Mouse (Mus musculus): ENCODE data around the gene Zdhhc22. TPM values are rescaled to one million over a fixed set of nuclear protein-coding genes. Genes with fewer than 3 reads are reported as not detected.

The Zdhhc22 gene
- polyA plus RNA-seq, 1 experiment, result 0.01 TPM

DNA sequence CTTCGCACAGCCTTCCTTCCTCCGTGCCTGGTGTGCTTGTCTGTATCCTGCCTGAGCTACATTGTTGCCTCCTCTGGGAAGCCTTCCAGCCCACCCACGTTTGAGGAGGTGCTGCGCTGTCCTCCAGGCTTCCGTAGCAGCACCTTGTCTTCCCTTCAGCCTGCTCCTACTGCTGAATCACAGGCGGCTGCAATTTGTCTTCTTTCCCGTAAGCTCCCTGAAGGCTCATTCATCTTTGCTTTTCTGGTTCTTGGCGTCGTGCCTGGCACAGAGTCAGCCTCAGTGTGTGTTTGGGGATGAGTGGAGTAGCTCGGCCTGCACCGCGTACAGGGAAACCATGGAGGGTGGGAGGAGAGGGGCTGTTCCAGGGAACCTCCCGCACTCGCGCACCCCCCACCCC lies 12.4 kb downstream of the Zdhhc22 start:
- H3ac ChIP-seq (ENCODE audit: control insufficient read depth, insufficient read length), result no peak overlapping the region
- H3K79me2 ChIP-seq (ENCODE audit: control insufficient read depth, insufficient read depth), result no peaks in the 10 kb centered on the region
- no peak overlapping the region for H3K4me3 ChIP-seq
- peaks cover 31% of the 10 kb centered on the region for H3K27me3 ChIP-seq (ENCODE audit: control insufficient read depth, insufficient read depth, insufficient read length)
- TF ChIP-seq E2F4 (IDR thresholded peaks at IDR 0.05; ENCODE audit: insufficient read depth) (no peak), POLR2A (IDR thresholded peaks at IDR 0.05; ENCODE audit: insufficient read length, low read depth) (no peak), USF1 (IDR thresholded peaks at IDR 0.05; ENCODE audit: low read depth) (no peak), MYOD1 (IDR thresholded peaks at IDR 0.05; ENCODE audit: control insufficient read depth in 1 of 3, insufficient read length in 2 of 3, low read depth in 2 of 3) (no peak), CEBPB (IDR thresholded peaks at IDR 0.05; ENCODE audit: insufficient read depth, poor library complexity, severe bottlenecking) (no peak), TCF3 (IDR thresholded peaks at IDR 0.05; ENCODE audit: insufficient read length, low read depth) (no peak), MYOG (IDR thresholded peaks at IDR 0.05; ENCODE audit: control insufficient read depth in 1 of 3, insufficient read depth in 1 of 3, insufficient read length in 2 of 3, low read depth in 2 of 3) (no peak), REST (IDR thresholded peaks at IDR 0.05; ENCODE audit: insufficient read depth, insufficient read length) (no peak), TCF12 (IDR thresholded peaks at IDR 0.05; ENCODE audit: insufficient read depth, poor library complexity, severe bottlenecking) (no peak), POLR2AphosphoS2 (IDR thresholded peaks at IDR 0.05; ENCODE audit: insufficient read length, low read depth) (no peak), SRF (IDR thresholded peaks at IDR 0.05; ENCODE audit: control insufficient read depth, insufficient read length, low read depth) (no peak)
- H3K4me2 ChIP-seq (ENCODE audit: low read depth), result no peak overlapping the region
- no peaks in the 10 kb centered on the region for H3K36me3 ChIP-seq (ENCODE audit: control insufficient read depth, insufficient read depth)

GRCm38 (mm10) chr12:86976511-86977168 lies 13.6 kb downstream of the Zdhhc22 start:
- Histone ChIP-seq H3K4me2 (ENCODE audit: low read depth) (no peak overlapping the region), H3K4me3 (no peak overlapping the region), H3K27me3 (ENCODE audit: control insufficient read depth, insufficient read depth, insufficient read length) (peaks cover 30% of the 10 kb centered on the region), H3ac (ENCODE audit: control insufficient read depth, insufficient read length) (no peak overlapping the region), H3K36me3 (ENCODE audit: control insufficient read depth, insufficient read depth) (no peaks in the 10 kb centered on the region), H3K79me2 (ENCODE audit: control insufficient read depth, insufficient read depth) (no peaks in the 10 kb centered on the region)
- TF ChIP-seq POLR2A (IDR thresholded peaks at IDR 0.05; ENCODE audit: insufficient read length, low read depth) (no peak), TCF12 (IDR thresholded peaks at IDR 0.05; ENCODE audit: insufficient read depth, poor library complexity, severe bottlenecking) (no peak), TCF3 (IDR thresholded peaks at IDR 0.05; ENCODE audit: insufficient read length, low read depth) (no peak), POLR2AphosphoS2 (IDR thresholded peaks at IDR 0.05; ENCODE audit: insufficient read length, low read depth) (no peak), MAX (IDR thresholded peaks at IDR 0.05; ENCODE audit: low read depth) (no peak), USF1 (IDR thresholded peaks at IDR 0.05; ENCODE audit: low read depth) (no peak), CEBPB (IDR thresholded peaks at IDR 0.05; ENCODE audit: insufficient read depth, poor library complexity, severe bottlenecking) (no peak), MYOG (IDR thresholded peaks at IDR 0.05; ENCODE audit: control insufficient read depth in 1 of 3, insufficient read depth in 1 of 3, insufficient read length in 2 of 3, low read depth in 2 of 3) (no peak), SRF (IDR thresholded peaks at IDR 0.05; ENCODE audit: control insufficient read depth, insufficient read length, low read depth) (no peak), REST (IDR thresholded peaks at IDR 0.05; ENCODE audit: insufficient read depth, insufficient read length) (no peak)

DNA sequence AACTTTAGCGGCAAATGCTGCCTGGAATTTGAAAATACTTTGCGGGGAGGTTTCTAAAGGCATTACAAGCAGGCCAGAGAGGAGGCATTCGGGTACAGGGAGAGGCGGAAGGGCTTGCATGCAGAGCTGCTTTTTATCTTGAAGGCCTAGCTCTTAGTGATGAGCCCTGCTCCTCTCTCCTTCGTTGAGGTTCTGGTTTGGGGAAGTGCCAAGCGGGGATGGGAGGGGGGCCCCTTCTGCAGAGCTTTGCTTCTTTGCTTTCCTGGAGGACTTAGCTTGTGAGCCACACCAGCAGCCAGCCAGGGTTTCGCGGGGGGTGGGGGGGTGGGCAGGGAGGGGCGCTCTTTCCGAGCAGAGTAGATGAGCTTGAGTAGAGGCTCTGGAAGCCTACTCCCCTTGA lies 14.5 kb downstream of the Zdhhc22 start:
- TF ChIP-seq TCF3 (IDR thresholded peaks at IDR 0.05; ENCODE audit: insufficient read length, low read depth) (no peak), SRF (IDR thresholded peaks at IDR 0.05; ENCODE audit: control insufficient read depth, insufficient read length, low read depth) (no peak), POLR2A (IDR thresholded peaks at IDR 0.05; ENCODE audit: insufficient read length, low read depth) (no peak), MYOD1 (IDR thresholded peaks at IDR 0.05; ENCODE audit: control insufficient read depth in 1 of 3, insufficient read length in 2 of 3, low read depth in 2 of 3) (no peak), MAX (IDR thresholded peaks at IDR 0.05; ENCODE audit: low read depth) (no peak), E2F4 (IDR thresholded peaks at IDR 0.05; ENCODE audit: insufficient read depth) (no peak)
- Histone ChIP-seq H3K4me3 (no peak overlapping the region), H3K4me2 (ENCODE audit: low read depth) (no peak overlapping the region), H3ac (ENCODE audit: control insufficient read depth, insufficient read length) (no peak overlapping the region), H3K36me3 (ENCODE audit: control insufficient read depth, insufficient read depth) (no peaks in the 10 kb centered on the region), H3K27me3 (ENCODE audit: control insufficient read depth, insufficient read depth, insufficient read length) (peaks cover 21% of the 10 kb centered on the region), H3K79me2 (ENCODE audit: control insufficient read depth, insufficient read depth) (no peaks in the 10 kb centered on the region)

DNA sequence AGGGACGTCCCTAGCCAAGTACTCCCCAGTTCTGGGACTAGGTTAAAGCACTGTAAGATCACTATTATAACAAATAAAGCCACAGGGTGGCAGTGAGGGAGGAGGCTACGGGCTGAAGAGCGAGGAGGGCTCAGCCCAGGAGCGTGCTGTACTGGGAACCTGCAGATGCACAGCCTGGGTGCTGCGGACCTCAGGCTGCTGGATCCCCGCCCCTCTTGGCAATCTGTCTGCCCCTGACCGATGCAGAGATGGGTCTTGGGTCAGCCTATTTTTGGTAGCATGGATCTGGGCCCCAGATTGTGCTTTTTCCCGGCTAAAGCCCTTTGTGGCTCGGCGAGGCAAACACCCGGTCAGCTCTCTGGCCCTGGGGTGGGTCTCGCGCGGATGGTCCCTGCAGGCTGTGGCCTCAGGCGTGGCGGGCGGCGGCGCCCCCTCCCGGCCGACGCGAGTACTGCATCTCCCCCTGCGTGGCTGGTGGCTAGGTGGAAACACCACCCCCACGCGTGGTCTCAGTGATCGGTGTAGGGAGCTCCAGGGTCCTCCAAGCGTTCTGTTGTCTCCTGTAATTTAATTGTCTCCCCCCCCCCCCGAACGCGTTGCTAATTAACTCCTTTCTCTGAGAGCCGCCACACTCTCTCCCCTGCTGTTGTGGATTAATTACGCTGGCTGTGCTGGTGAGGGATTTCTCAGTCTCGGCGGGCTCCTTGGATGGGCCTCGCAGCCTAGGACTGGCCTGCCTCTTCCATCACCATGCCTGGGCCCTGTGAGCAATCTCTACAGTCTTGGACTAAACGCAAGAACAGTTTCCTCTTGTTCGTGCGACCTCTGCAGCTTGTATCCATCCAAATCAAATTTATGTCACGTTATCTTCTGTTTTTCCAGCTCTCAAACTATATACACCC lies 15.6 kb downstream of the Zdhhc22 start:
- TF ChIP-seq MYOD1 (IDR thresholded peaks at IDR 0.05; ENCODE audit: control insufficient read depth in 1 of 3, insufficient read length in 2 of 3, low read depth in 2 of 3) (peak in 1 of 3 experiments; percentile 5), CEBPB (IDR thresholded peaks at IDR 0.05; ENCODE audit: insufficient read depth, poor library complexity, severe bottlenecking) (no peak)
- no peak overlapping the region for H3K4me3 ChIP-seq
- H3K79me2 ChIP-seq (ENCODE audit: control insufficient read depth, insufficient read depth), result no peaks in the 10 kb centered on the region
- H3K27me3 ChIP-seq (ENCODE audit: control insufficient read depth, insufficient read depth, insufficient read length), result peaks cover 10% of the 10 kb centered on the region
- H3K4me2 ChIP-seq (ENCODE audit: low read depth), result peak overlapping the region; percentile 86
- no peak overlapping the region for H3ac ChIP-seq (ENCODE audit: control insufficient read depth, insufficient read length)
- H3K36me3 ChIP-seq (ENCODE audit: control insufficient read depth, insufficient read depth), result no peaks in the 10 kb centered on the region

DNA sequence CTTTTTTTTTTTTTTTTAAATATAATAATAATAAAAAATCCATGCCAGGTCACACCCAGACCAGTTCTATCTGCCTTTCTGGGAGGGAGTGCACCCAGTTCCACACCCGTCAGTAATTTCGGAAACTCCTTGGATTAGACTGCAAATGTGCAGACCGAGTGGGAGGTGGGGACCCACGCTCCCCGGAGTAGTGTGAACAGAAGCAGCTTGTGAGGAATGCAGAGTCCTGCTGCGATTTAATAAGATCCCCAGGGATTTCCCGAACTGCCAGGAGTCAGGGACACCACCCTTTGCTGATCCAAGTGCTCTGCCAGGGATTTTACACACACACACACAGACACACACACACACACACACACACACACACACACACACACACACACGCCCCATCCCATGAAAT lies 16.5 kb downstream of the Zdhhc22 start:
- Histone ChIP-seq H3K79me2 (ENCODE audit: control insufficient read depth, insufficient read depth) (no peaks in the 10 kb centered on the region), H3ac (ENCODE audit: control insufficient read depth, insufficient read length) (no peak overlapping the region), H3K36me3 (ENCODE audit: control insufficient read depth, insufficient read depth) (no peaks in the 10 kb centered on the region), H3K4me3 (no peak overlapping the region), H3K27me3 (ENCODE audit: control insufficient read depth, insufficient read depth, insufficient read length) (peaks cover 5% of the 10 kb centered on the region), H3K4me2 (ENCODE audit: low read depth) (peak overlapping the region; percentile 86)
- TF ChIP-seq MYOD1 (IDR thresholded peaks at IDR 0.05; ENCODE audit: control insufficient read depth in 1 of 3, insufficient read length in 2 of 3, low read depth in 2 of 3) (no peak), E2F4 (IDR thresholded peaks at IDR 0.05; ENCODE audit: insufficient read depth) (no peak), MYOG (IDR thresholded peaks at IDR 0.05; ENCODE audit: control insufficient read depth in 1 of 3, insufficient read depth in 1 of 3, insufficient read length in 2 of 3, low read depth in 2 of 3) (no peak), USF1 (IDR thresholded peaks at IDR 0.05; ENCODE audit: low read depth) (no peak), POLR2A (IDR thresholded peaks at IDR 0.05; ENCODE audit: insufficient read length, low read depth) (no peak), TCF3 (IDR thresholded peaks at IDR 0.05; ENCODE audit: insufficient read length, low read depth) (no peak), TCF12 (IDR thresholded peaks at IDR 0.05; ENCODE audit: insufficient read depth, poor library complexity, severe bottlenecking) (no peak), MAX (IDR thresholded peaks at IDR 0.05; ENCODE audit: low read depth) (no peak), POLR2AphosphoS2 (IDR thresholded peaks at IDR 0.05; ENCODE audit: insufficient read length, low read depth) (no peak), SRF (IDR thresholded peaks at IDR 0.05; ENCODE audit: control insufficient read depth, insufficient read length, low read depth) (no peak), REST (IDR thresholded peaks at IDR 0.05; ENCODE audit: insufficient read depth, insufficient read length) (no peak), CEBPB (IDR thresholded peaks at IDR 0.05; ENCODE audit: insufficient read depth, poor library complexity, severe bottlenecking) (no peak)
